Mouse (Mus musculus): ENCODE data around the gene 1110059E24Rik.

DNA sequence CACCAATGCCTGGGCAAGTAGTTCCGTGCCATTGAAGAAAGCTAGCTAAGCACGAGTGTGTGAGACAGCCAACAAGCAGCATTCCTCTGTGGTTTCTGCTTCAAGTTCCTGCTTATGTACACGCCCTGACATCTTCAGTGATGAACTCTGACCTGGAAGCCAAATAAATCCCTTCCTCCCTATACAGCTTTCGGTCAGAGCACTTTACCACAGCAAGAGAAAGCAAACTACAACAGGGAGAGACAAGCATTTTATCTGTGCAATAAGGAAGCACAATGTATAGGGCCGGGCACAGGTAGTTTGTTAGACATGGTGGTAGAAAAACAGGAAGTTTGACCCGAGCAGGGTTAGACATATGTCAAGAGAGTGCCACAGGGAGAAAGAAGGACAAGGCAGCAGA lies 6.6 kb downstream of the 1110059E24Rik start:
- TF ChIP-seq CEBPB (IDR thresholded peaks at IDR 0.05; ENCODE audit: insufficient read depth, poor library complexity, severe bottlenecking) (no peak), POLR2A (IDR thresholded peaks at IDR 0.05; ENCODE audit: insufficient read length, low read depth) (no peak), TCF12 (IDR thresholded peaks at IDR 0.05; ENCODE audit: insufficient read depth, poor library complexity, severe bottlenecking) (no peak), SRF (IDR thresholded peaks at IDR 0.05; ENCODE audit: control insufficient read depth, insufficient read length, low read depth) (no peak), USF1 (IDR thresholded peaks at IDR 0.05; ENCODE audit: low read depth) (no peak), POLR2AphosphoS2 (IDR thresholded peaks at IDR 0.05; ENCODE audit: insufficient read length, low read depth) (no peak), TCF3 (IDR thresholded peaks at IDR 0.05; ENCODE audit: insufficient read length, low read depth) (no peak), MYOD1 (IDR thresholded peaks at IDR 0.05; ENCODE audit: control insufficient read depth in 1 of 3, insufficient read length in 2 of 3, low read depth in 2 of 3) (no peak), E2F4 (IDR thresholded peaks at IDR 0.05; ENCODE audit: insufficient read depth) (no peak)

Data from myocyte (in vitro differentiated cells).